Mouse (Mus musculus): ENCODE results near the gene 4933417A18Rik.
A peak's percentile ranks its signal among the peaks of the same experiment; 100 is the strongest.
"Not testable (repeated sequence)": the region's sequence is repeated elsewhere in the genome, so short reads cannot be mapped to it uniquely, and the experiment has no call there.

Gene 4933417A18Rik

GRCm38 (mm10) chr13:34973770-34974169, 49.6 kb downstream of the 4933417A18Rik start:
- DNase-seq (ENCODE audit: low read depth, low spot score) = peak; percentile 45

- no peak for DNase-seq (ENCODE audit: low read depth, low spot score)
Measured at GRCm38 (mm10) chr13:34976116-34976515, 51.9 kb downstream of the 4933417A18Rik start.

GRCm38 (mm10) chr13:34977410-34977809, 53.2 kb downstream of the 4933417A18Rik start:
- no peak for DNase-seq (ENCODE audit: low read depth, low spot score)

- DNase-seq (ENCODE audit: low read depth, low spot score) = not testable (repeated sequence)
Measured at GRCm38 (mm10) chr13:34978635-34979034, 54.4 kb downstream of the 4933417A18Rik start.

GRCm38 (mm10) chr13:34983479-34983878, 59.3 kb downstream of the 4933417A18Rik start:
- DNase-seq (ENCODE audit: low read depth, low spot score) = not testable (repeated sequence)

- no peak for DNase-seq (ENCODE audit: low read depth, low spot score)
Measured at GRCm38 (mm10) chr13:34991581-34992273, 67.5 kb downstream of the 4933417A18Rik start.

GRCm38 (mm10) chr13:34993085-34993484, 68.9 kb downstream of the 4933417A18Rik start:
- DNase-seq (ENCODE audit: low read depth, low spot score) = peak; percentile 30

- peak; percentile 46 for DNase-seq (ENCODE audit: low read depth, low spot score)
Measured at GRCm38 (mm10) chr13:34993595-34993982, 69.4 kb downstream of the 4933417A18Rik start.

GRCm38 (mm10) chr13:34993983-34994811, 70.0 kb downstream of the 4933417A18Rik start:
- peak; percentile 96 for DNase-seq (ENCODE audit: low read depth, low spot score)

- DNase-seq (ENCODE audit: low read depth, low spot score) = no peak
Measured at GRCm38 (mm10) chr13:34995925-34996324, 71.7 kb downstream of the 4933417A18Rik start.
